Mouse (Mus musculus) forelimb bud, embryonic 11.5 days (tissue): ENCODE measurements around the gene Axin2.

ENCODE experiments used
- DNase-seq: peaks from one replicate; pipeline ENCODE4 v3.0.0-alpha.2; 2012; ENCODE audit warnings: low read depth, low spot score

Gene Axin2

DNA sequence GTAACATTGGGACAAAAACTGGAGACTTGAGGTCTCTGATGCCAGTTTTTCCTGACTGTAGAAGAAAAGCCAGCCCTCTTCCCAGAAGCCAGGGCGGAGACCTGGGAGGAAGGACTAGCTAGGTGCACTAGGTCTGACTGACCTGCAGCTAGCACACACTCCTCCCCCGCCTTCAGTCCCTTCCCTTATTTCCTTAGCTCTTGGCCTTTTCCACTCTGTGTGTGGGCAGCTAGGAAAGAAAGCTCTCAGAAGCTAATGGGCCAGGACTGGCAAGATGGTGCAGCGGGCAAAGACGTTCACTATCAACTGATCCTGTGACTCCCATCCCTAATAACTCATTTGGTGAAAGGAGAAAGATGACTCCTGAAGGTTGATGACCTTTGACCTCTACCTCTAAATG lies 17.8 kb upstream of the Axin2 start:
- no peak for DNase-seq

DNA sequence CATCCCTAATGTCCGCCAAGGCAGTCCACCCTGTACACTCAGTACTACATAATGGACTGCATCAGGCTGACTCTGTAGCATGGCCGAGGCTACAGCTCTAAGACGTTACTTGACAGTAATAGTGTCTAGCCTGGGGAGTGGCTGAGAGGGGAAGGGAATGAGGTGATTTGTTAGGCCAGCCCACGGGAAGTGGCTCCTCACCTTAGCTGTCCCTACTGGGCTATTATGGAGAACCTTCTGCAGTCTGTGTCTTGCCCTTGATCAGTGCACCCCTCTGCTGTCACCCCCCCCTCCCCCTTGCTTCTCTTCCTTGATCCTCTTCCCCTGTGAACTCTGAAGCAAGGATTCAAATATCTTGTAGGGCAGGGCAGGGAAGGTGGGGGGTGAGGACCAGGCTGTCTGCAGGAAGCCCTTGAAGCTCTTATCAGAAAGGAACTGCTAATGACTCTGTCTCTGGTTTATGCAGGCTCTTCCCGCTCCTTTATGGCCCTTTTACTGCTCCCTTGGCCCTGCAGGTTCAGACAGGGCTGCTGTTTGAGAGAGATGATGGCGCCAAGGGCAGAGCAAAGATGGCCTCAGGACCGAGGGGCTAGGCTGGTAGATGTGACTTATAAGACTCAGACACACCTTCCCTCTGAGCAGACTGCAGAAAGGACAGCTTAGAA lies 13.4 kb upstream of the Axin2 start:
- no peak for DNase-seq

DNA sequence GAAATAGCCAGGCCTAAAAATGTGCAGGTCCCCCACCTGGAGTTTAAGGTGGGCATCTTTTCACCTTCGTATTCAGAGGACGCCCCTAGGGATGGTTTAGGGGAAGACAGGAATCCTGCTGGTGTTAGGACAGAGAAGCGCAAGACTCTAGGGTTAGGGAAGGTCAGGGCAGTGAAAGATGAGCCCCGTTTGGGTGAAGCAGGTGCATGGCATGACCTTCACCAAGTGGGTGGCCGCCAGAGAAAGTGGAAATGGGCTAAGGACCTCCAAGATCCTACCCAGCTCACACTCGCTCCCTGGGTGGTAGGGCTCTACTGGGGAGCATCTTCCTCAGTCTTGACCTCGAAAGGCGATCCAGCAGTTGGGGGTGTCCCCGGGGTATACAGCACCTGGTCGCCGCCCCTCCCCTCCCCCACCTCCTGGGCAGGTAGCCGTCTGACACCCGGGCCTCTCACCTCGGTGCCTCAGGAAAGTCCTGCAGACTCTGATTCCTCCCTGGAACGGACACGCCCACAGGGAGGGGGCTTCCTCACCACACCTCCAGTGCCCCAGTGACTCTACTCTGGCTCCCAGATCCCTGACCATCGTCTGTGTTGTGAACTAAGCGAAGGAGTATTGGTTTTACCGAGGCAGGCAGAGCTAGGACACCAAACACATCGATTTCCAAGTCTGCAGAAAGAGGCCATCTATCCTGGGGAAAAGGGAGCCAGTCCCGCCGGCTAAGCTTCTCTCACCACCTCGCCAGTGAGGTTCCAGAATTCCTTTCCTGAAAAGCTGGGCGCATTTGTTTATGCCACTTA lies 10.6 kb upstream of the Axin2 start:
- DNase-seq = no peak

GRCm38 (mm10) chr11:108910328-108910886 lies 9.7 kb upstream of the Axin2 start:
- DNase-seq = no peak

DNA sequence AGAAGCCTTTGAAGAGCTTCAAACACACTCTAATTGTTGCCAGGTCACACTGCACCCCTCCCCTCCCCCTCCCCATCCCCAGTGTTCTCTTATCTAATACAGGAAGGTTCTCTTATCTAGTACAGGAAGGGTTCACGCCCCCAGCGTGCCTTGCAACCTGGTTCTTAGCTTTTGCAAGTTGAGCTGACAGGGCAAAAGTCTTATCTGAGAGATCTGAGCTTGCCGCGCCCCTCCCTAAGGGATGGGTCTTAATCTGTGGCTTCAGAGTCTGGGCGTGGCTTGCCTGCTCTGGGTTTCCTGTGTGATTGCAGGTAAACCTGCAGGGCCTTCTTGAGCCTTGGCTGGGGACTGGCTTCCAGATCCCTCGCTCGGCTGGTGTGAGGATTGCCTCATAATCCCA lies 9.2 kb upstream of the Axin2 start:
- no peak for DNase-seq

GRCm38 (mm10) chr11:108912174-108912573 lies 8.0 kb upstream of the Axin2 start:
- no peak for DNase-seq

DNA sequence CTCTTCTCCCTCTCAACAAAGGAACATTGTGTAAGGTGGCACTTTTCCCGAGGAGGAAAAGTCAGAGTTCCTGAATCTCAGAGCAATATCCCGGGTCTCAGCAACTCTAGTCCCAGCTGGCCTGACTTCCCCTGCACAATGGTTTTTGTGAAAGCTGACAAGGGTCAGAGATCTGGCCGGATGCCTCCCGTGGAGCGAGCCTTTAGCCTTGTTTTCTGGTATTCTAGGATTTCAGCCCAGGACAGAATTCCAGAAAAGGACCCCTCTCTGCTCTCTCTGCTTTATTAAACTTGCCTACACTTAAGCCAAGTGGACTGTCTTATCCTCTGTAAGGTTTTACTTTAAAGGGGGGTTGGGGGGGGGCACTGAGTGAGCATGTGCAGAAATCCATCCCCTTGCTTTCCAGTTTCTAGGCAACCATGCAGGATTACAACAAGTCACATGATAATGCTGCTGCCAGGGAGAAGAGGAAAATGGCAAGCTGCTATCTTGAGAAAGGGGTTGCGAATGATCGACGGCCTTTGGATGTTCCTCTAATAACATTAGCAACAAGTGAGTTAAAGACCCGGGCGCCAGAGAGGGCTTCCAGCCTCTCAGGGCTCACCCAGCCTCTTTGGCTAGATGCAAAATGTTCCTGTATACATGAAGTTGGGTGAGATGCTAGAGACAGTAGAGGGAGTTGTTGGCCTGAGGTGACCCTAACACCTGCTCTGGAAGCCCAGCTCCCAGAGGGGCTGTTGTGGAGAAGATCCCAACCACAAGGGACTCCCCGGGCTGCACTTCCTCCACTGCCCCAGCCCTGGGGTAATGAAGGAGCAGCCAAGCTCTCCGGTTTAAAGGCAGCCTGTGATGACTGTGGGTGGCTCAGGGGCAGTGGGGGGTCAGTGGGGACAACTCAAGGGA lies 2.5 kb upstream of the Axin2 start:
- no peak for DNase-seq

DNA sequence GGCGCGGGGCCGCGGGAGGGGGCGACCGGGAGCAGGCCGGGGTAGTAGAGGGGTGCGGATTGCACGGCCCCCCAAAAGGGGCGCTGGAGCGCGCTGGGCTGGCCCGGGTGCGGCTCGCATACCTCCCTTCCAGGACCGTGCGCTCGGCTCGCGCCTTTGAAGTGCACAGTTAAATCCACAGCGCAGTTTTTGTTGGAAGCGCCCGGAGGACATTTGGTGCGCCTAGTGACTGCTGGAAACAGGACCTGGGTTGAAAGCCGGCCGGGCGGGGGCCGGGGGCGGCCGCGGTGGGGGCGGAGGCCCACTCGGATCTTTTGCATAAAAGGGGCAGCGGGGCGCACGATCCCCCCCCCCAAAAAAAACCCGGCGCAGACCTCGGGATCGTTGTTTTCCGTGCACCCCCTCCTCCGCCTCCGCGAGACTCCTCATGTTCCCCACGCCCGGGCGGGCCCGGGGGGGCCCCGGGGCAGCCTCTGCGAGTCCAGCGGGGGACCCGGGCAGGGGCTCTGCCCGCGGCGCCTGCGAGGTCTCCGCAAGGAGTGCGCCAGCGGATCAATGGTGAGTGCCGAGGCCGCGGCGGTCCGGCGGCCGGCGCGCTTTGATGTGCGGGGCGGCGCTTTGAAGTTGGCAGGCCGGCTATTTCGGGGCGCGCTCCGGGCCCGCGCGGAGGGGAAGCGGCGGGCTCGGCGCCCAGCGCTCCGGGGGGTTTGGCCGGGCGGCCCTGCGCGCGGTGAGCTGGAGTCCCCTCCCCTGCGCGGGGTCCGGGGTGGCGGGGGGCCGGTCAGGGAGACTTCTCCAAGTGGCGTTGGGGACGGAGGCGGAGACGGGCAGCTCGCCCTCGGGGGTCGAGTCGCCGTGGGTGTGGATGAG lies 722 bp downstream of the Axin2 start:
- peak; percentile 93 for DNase-seq

DNA sequence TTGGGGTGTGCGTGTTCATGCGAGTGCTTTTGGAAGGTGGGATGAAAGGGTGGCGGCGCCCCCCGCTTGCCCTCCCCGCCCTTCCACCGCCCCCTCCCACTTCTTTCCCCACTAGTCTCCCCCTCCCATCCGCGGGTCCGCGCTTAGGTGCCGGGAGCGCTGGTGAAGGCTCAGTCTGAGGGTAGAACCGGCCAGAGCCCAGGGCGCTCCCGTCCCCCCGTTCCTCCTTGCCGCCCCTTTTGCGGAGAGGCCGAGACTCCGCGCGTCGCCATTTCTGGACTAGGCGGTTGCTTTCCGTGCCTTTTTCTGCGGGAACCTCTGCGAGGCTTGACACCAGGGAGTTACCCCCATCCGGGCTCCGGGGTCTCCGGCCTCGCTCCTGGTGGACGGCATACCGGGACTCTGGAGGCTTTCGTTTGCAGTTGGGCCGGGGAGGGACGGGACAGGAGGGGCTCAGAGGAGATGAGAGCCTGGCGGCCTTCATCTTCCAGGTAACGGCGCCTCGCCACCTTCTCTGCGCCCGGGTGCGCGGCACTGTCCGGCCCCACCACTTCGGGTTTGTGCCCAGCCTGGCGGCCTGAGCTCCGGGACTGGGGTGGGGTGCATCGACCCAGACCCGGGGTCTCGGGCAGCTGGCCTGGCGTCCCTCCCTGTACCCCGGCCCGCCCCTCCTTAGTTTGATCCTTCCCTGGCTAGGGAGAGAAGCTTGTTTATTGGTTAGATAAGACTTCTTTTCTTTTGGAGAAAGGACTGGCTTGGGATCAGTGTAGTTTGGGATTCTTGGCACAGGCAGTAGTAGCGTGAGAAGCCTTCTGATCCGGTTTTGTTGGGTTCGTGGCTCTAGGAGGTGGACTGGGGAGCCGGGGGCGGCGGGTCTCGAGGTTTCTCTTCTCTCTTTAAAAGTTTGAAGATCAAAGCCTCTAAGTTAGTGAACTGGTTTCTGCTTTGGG lies 1.6 kb downstream of the Axin2 start:
- DNase-seq = no peak

GRCm38 (mm10) chr11:108922511-108923187 lies 2.5 kb downstream of the Axin2 start:
- peak; percentile 83 for DNase-seq

- DNase-seq = no peak
These were observed 3.0 kb downstream of the Axin2 start for GRCm38 (mm10) chr11:108923188-108923575.

DNA sequence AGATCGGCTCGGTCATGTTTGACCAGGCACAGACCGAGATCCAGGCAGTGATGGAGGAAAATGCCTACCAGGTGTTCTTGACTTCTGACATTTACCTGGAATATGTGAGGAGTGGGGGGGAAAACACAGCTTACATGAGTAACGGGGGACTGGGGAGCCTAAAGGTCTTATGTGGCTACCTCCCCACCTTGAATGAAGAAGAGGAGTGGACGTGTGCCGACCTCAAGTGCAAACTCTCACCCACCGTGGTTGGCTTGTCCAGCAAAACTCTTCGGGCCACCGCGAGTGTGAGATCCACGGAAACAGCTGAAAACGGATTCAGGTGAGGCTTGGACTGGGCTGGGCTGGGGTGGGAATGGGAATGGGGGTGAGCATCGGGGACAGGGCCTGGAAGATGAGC lies 3.6 kb downstream of the Axin2 start:
- DNase-seq = no peak

DNA sequence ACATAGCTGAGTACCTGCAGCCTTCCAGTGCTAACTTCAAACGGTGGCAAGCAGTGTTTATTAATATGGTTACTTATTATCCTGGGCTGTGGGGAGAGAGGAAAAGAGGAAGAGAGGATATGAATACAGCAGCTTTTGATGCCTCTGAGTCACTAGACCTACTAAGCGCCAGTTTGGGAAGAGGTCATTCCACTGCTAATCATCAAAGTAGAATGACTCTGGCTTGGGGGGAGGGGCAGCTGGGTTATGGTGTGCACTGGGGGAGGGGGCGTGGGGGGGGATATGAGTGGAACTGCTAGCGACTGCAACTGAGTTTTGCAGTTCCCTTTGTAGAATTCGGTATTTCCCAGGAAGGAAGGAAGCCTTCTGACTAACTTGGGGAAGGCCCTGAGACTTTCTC lies 4.2 kb downstream of the Axin2 start:
- no peak for DNase-seq

GRCm38 (mm10) chr11:108925202-108925601 lies 5.1 kb downstream of the Axin2 start:
- DNase-seq = peak; percentile 93

GRCm38 (mm10) chr11:108925826-108926225 lies 5.7 kb downstream of the Axin2 start:
- no peak for DNase-seq

- no peak for DNase-seq
These were observed 6.4 kb downstream of the Axin2 start for GRCm38 (mm10) chr11:108926345-108927092.

GRCm38 (mm10) chr11:108927093-108927444 lies 6.9 kb downstream of the Axin2 start:
- DNase-seq = no peak

- DNase-seq = no peak
These were observed 7.9 kb downstream of the Axin2 start for GRCm38 (mm10) chr11:108928096-108928495.

- no peak for DNase-seq
These were observed 8.6 kb downstream of the Axin2 start for GRCm38 (mm10) chr11:108928752-108929151.
